Mouse (Mus musculus) fat pad, adult 2 months (tissue): ENCODE results near the gene Ctnna3.

Source experiments
- DNase-seq: peaks from one replicate; pipeline ENCODE4 v3.0.0-alpha.2; 2011; ENCODE audit warnings: low read depth, low spot score; ENCODE audit errors: extremely low read depth

The Ctnna3 gene

GRCm38 (mm10) chr10:64041892-64042291 lies 612.0 kb downstream of the Ctnna3 start:
- DNase-seq = no peak

DNA sequence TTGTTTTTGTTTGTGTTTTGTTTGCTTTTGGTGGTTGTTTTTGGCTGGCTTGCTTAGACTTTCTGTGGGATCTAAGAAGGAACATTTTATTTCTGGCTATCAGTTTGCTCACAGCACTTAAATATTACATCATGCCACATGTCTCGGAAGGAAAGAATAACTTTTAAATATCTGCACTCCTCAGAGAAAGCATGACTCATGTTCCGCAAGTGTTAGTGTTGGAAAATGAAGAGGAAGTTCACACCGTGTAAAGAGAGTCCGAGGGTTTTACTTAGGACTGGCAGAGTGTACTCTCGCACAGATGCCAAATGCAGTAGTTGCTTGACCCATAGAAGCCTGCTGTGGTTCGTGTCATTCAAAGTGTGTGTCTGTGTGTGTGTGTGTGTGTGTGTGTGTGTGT lies 619.3 kb downstream of the Ctnna3 start:
- DNase-seq = no peak

GRCm38 (mm10) chr10:64049946-64050345 lies 620.0 kb downstream of the Ctnna3 start:
- DNase-seq = no peak

DNA sequence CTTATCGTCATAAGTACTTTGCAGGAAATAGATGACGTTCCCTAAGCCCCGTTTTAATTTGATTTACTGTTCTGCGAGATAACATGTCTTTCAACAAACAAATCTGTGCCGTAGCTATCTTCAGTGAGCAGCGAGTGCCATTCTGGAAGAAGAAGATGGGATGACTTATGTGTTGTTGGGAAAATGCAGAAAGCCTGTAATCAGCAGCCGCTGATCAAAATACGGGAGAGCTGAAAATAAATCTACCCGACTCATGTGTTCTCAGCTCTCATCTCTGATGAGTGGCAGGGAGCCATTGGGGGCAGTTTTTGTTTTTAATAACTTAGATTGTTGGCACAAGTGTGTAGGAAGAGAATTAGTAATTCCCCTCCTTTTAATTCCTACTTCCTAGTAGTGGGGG lies 633.8 kb downstream of the Ctnna3 start:
- DNase-seq = no peak

DNA sequence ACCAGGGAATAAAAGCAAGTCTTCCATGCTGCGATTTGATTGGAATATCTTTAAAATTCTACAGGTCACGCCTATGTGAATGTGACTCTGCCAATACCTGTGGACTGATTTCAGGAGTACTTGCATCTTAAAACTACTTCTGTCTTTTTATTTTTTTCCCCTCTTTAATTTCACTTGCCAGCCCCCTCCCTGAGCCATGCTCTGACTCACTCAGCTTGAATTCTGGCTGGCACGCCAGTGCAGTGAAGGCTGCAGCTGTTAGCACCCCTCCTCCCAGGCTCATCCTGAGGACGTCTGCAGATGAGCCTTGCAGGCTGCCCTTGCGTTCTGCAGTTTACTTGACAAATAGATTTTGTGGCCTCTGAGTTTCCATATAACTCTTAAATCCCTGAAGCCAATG lies 646.0 kb downstream of the Ctnna3 start:
- DNase-seq = no peak

- no peak for DNase-seq
Observed at GRCm38 (mm10) chr10:64076410-64077052, 646.6 kb downstream of the Ctnna3 start.

GRCm38 (mm10) chr10:64082345-64082744 lies 652.4 kb downstream of the Ctnna3 start:
- no peak for DNase-seq

GRCm38 (mm10) chr10:64083813-64084212 lies 653.9 kb downstream of the Ctnna3 start:
- no peak for DNase-seq

DNA sequence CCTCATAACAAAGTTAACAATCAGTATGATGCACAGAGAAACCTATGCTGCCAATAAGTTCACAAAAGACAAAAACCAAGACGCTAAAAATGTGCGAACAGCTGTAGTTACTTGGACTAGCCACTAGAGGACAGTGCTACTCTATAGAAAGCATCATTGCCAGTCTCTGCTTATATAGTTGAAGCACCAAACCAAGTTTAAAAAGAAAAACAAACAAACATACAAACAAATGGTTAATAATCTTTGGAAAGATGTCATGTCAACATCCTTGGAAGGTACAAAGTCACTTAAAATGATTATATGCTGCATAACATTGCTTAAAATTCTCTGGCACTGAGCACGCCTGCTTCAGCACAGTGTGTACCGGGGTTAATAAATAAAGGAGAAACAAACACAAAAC lies 654.6 kb downstream of the Ctnna3 start:
- no peak for DNase-seq

- DNase-seq = no peak
Observed at GRCm38 (mm10) chr10:64086183-64086566, 656.3 kb downstream of the Ctnna3 start.

GRCm38 (mm10) chr10:64086567-64087391 lies 656.9 kb downstream of the Ctnna3 start:
- no peak for DNase-seq

- no peak for DNase-seq
Observed at GRCm38 (mm10) chr10:64087521-64087920, 657.6 kb downstream of the Ctnna3 start.

GRCm38 (mm10) chr10:64087936-64088773 lies 658.3 kb downstream of the Ctnna3 start:
- no peak for DNase-seq

DNA sequence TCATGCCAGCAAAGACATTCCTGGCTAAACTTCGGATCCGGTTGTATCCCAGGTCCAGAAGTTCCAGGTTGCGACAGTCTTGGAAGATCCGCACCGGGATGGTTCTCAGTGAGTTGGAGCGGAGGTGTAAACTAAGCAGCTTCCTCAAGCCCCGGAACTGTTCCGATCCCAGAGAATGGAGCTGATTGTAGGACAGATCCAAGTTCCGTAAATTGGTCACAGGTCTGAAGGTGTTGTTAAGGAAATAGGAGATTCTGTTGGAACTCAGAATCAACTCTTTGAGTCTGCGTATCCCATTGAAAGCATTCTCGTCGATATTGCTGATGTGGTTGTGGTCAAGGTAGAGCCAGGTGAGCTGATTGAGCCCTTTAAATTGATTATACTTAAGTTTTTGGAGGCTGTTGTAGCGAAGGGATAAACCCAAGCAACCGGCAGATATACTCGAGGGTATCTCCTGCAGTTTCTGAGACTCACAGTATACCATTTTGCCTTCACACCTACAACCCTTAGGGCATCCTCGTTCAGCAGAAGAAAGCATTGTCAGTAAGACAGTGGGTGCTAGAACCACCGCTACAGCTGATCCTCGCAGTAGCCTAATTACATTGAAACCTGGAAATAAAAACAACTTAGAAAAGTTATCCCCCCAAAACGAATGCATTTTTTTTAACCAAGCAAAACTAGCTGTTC lies 659.0 kb downstream of the Ctnna3 start:
- no peak for DNase-seq

GRCm38 (mm10) chr10:64089680-64090460 lies 660.0 kb downstream of the Ctnna3 start, which contains the start of gene Lrrtm3:
Gene Lrrtm3, minus strand, starts transcription at chr10:64090277.
- no peak for DNase-seq

GRCm38 (mm10) chr10:64096532-64096931 lies 666.6 kb downstream of the Ctnna3 start:
- no peak for DNase-seq

DNA sequence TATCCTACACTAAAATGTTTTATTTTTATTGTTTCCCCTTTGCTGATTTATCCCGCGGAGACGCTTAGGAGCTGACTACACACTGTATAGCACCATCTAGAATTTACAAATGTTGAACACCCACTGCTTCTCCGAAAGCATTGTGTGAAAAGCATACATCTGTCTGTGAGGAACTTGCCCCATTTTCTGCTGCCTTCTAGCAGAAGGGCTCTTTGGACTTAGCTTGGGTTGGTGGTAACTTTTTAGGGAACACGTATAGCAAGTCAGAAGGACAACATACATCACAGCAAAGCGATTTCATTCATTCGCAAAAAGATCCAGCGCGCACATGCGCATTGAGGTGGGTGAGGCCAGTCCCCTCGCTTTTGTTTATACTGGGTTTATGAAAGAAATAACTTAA lies 685.3 kb downstream of the Ctnna3 start:
- no peak for DNase-seq

DNA sequence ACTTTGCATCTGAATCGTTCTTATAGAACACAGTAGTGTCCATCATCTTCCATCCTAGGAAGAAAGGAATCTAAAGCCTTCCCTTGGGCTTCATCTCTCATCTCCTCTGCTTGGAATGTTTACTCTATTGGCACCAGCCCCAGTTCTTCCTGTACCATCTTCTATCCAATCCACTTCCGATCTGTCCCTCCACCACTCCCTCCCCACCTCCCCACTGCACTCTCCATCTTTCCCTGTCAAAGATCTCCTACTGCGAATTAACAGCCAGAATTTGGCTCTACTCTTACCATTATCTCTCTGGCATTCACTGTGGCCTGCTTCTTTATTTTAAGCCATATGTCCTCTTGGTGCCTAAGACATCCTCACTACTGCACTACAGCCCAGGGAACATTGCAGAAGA lies 688.9 kb downstream of the Ctnna3 start:
- no peak for DNase-seq

- DNase-seq = no peak
Observed at GRCm38 (mm10) chr10:64130397-64131150, 700.7 kb downstream of the Ctnna3 start.
